Mouse (Mus musculus): Measurements from ENCODE around the gene St6gal1. TPM values are rescaled to one million over a fixed set of nuclear protein-coding genes. Genes with fewer than 3 reads are reported as not detected.

Gene St6gal1
- 6.2 and 6.3 TPM in 2 replicates for polyA plus RNA-seq (2021; fragmentation: Nextera tagmentation)
- long read RNA-seq, experiment 1, full-length matches to known transcripts = 4 of 11 reads
- long read RNA-seq, experiment 1, partial matches to known transcripts = 7 of 11 reads
- long read RNA-seq, experiment 1, other reads (novel, unspliced or antisense) = 0 of 11 reads
- long read RNA-seq, experiment 2, full-length matches to known transcripts = 39 of 62 reads
- long read RNA-seq, experiment 2, partial matches to known transcripts = 8 of 62 reads
- long read RNA-seq, experiment 2, other reads (novel, unspliced or antisense) = 15 of 62 reads

GRCm38 (mm10) chr16:23224671-23225068 is at the start of gene St6gal1:
Gene St6gal1, plus strand, starts transcription at chr16:23224740.

Other genes with a start within 250 kb of the St6gal1 start
- gene Kng2, start 195.3 kb upstream of the St6gal1 start, polyA plus RNA-seq (2021; fragmentation: Nextera tagmentation) = not detected in 2 replicates
- gene Kng1, start 166.9 kb upstream of the St6gal1 start, polyA plus RNA-seq (2021; fragmentation: Nextera tagmentation) = not detected in 2 replicates
- gene Eif4a2, start 117.3 kb upstream of the St6gal1 start, polyA plus RNA-seq (2021; fragmentation: Nextera tagmentation) = 973 and 1,001 TPM in 2 replicates
- gene Rfc4, start 97.0 kb upstream of the St6gal1 start, polyA plus RNA-seq (2021; fragmentation: Nextera tagmentation) = 12.6 and 15.1 TPM in 2 replicates
- 0.10 TPM in 1 of 2 replicates, not detected in the other for gene Adipoq, start 78.2 kb upstream of the St6gal1 start, polyA plus RNA-seq (2021; fragmentation: Nextera tagmentation)
- gene Rtp1, start 204.4 kb downstream of the St6gal1 start, polyA plus RNA-seq (2021; fragmentation: Nextera tagmentation) = 0.15 and 0.34 TPM in 2 replicates